Mouse (Mus musculus) fibroblast of lung, adult 2 months (primary cell): ENCODE data around the gene Dnah10.
"Not testable (repeated sequence)": the region's sequence is repeated elsewhere in the genome, so short reads cannot be mapped to it uniquely, and the experiment has no call there.

Source experiments
- DNase-seq: peaks from one replicate; pipeline ENCODE4 v3.0.0-alpha.2; 2011; ENCODE audit warnings: low read depth

The Dnah10 gene

DNA sequence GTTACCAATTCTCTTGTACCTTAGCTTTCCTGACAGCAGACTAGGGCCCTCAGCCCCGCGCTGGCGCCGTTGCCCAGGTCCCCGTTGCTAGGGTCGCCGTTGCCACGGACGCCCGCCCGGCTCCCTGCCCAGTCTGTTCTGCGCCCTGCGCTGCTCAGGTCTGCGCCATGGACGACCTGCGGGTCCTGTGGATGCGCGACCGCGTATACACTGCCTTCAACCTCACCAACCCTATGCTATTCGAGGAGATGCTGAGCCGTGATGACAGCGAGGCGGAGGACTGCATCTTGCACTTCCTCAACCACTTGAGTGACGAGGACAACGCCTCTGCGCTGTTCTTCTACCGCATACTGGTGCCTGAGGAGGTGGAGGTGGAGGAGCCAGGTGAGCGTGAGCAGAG, at the start of gene Dnah10:
Gene Dnah10, plus strand, starts transcription at position 89 of the 400 bp plus-strand sequence.
- no peak for DNase-seq

- no peak for DNase-seq
Observed at GRCm38 (mm10) chr5:124713741-124714140, 11.1 kb upstream of the Dnah10 start.

GRCm38 (mm10) chr5:124715135-124715534, 9.8 kb upstream of the Dnah10 start:
- no peak for DNase-seq

GRCm38 (mm10) chr5:124717969-124718368, 6.9 kb upstream of the Dnah10 start:
- DNase-seq, result no peak

GRCm38 (mm10) chr5:124718396-124718795, 6.5 kb upstream of the Dnah10 start:
- no peak for DNase-seq

- no peak for DNase-seq
Observed at GRCm38 (mm10) chr5:124723125-124723524, 1.8 kb upstream of the Dnah10 start.

- DNase-seq, result no peak
Observed at GRCm38 (mm10) chr5:124729662-124730206, 4.8 kb downstream of the Dnah10 start.

DNA sequence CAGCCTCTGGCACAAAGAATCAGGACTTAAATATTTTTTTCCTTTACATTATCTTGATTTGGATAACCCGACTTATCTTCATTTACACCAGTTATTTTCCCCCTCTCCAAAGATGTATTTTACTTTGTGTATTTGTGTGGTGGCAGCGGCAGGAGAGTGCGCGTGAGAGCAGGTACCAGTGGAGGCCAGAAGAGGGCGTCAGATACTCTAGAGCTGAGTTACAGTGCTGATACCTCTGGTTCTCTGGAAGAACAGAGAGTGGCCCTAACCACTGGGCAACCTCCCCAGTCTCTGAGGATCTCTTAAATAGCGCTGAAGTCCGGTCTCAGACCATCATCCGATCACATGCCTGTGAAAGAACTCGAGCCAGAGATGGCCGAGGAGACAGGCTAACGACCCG, 9.1 kb downstream of the Dnah10 start:
- no peak for DNase-seq

GRCm38 (mm10) chr5:124741898-124742599, 17.2 kb downstream of the Dnah10 start:
- DNase-seq, result no peak

DNA sequence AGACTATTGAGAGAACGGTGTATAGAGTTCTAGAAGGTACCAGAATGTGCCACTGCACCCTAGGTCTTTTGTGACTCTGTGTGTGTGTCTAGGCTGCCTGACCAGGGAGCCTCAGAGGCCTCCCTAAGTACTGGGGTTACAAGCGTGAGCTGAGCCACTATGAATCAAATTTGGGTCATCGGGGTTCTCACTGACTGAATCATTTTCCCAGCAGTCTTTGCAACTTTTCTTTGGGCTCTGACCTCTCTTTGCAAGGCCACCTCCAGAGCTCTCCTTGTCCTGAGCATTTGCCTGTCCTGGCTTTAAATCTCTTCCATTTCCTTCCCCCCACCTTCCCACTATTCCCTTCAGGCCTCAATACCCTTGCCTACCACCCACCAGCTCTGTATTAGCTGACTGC, 19.0 kb downstream of the Dnah10 start:
- DNase-seq, result no peak

DNA sequence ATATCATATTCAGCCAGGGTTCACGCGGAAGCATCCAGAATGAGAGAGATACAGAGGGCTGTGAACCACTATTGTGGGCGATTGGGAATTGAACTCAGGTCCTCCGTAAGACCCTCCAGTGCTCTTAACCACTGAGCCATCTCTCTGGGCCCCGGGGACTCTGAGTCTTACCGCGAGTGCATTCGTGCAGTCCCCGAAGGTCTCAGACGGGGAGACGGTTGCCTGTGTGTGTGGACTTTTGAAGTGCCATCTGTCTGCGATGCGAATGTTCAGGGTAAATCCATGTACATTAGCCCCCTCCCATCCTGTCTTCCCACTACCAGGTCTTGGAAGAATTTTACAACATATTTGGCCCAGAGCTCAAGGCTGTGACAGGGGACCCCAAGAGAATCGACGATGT, 21.3 kb downstream of the Dnah10 start:
- no peak for DNase-seq

DNA sequence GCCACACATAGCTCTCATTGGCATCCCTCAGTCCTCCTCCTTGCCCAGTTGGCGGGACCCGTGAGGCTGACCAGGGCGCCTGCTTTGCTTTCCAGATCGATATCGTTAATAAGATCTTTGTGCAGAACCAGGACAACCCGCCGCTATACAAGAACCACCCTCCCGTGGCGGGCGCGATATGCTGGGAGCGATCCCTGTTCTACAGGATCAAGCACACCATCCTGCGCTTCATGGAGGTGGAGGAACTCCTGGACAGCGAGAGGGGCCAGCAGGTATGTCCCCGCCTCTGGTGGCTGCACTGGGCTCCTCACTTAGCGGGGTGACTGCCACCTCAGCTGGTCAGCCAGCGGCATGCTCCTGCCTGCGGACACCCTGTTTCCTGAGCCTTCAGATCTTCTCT, 23.4 kb downstream of the Dnah10 start:
- no peak for DNase-seq

- DNase-seq, result no peak
Observed at GRCm38 (mm10) chr5:124751656-124752055, 26.8 kb downstream of the Dnah10 start.

GRCm38 (mm10) chr5:124761011-124761410, 36.1 kb downstream of the Dnah10 start:
- DNase-seq, result no peak

DNA sequence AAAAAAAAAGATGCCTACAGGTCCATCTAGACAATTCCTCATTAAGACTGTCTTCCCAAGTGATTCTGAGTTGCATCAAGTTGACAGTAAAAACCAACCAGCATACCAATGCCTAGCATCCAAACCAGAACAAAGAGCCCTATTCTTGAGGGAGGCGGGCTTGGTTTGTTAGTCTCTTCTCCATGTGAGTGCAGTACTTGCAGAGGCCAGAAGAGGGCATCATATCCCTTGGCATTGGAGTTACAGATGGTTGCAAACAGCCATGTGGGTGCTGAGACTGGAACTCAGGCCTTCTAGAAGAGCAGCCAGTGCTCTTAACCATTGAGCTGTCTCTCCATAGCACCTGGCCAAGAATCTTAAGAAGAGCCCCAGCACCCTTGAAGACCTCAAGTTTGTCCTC, 36.9 kb downstream of the Dnah10 start:
- DNase-seq, result no peak

GRCm38 (mm10) chr5:124774552-124774951, 49.7 kb downstream of the Dnah10 start:
- no peak for DNase-seq

GRCm38 (mm10) chr5:124776289-124776688, 51.4 kb downstream of the Dnah10 start:
- DNase-seq, result not testable (repeated sequence)

GRCm38 (mm10) chr5:124777178-124777709, 52.4 kb downstream of the Dnah10 start:
- DNase-seq, result peak; percentile 34

- DNase-seq, result no peak
Observed at GRCm38 (mm10) chr5:124779926-124780325, 55.0 kb downstream of the Dnah10 start.

DNA sequence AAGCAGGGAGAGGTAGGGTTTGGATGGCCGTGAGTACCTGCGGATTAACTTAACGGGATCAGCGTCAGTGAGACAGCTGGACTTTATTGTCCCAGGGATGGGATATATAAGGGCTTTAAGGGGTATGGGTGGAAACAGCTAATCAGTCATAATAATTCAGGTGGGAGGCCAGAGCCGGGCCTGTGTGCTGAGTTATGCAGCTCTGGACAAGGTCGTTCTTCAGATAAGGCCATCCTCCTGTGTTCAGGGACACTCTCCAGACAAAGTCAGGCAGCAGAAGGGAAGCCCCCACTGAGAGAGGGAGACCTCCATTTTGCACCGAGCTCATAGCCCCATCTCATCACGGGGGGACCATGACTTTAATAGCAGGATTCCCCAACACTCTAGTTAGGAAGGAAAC, 56.8 kb downstream of the Dnah10 start:
- no peak for DNase-seq

GRCm38 (mm10) chr5:124785650-124786049, 60.8 kb downstream of the Dnah10 start:
- no peak for DNase-seq

DNA sequence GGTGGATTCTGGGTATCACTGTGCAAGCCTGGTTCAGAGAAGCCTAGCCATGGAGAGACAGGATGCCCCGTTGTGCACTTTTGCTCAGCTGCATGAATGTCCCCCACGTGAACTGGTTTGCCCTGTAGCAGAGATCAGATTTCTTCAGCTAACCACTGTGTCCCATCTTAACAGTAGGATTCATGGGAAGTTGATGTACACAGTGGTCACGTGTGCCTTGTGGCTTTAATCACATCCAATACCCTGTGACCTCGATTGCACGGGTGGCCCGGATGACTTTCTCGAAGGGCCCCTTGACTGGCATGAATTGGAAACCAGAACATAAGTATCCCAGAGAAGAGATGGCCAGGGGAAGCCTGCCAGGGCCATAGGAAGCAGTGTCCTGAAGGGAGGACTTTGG, 67.2 kb downstream of the Dnah10 start:
- no peak for DNase-seq

- DNase-seq, result peak; percentile 56
Observed at GRCm38 (mm10) chr5:124809708-124810366, 85.0 kb downstream of the Dnah10 start.
